Mouse (Mus musculus) MEL (cell line): Measurements from ENCODE around the gene Krt71.

Experiments used
- CTCF ChIP-seq, 3 experiments: IDR thresholded peaks in 2 of 3; conservative IDR thresholded peaks in 1 of 3; 2 replicates each; pipeline ENCODE4 v1.5.1; 2011 to 2012; ENCODE audit warnings: low read length in 3 of 3, low read depth in 2 of 3, mild to moderate bottlenecking in 2 of 3, improper control_type of control experiment in 1 of 3, inconsistent platforms in 1 of 3, mixed read lengths in 1 of 3, moderate library complexity in 1 of 3; ENCODE audit not compliant: control insufficient read depth in 1 of 3, insufficient read depth in 1 of 3, poor library complexity in 1 of 3, severe bottlenecking in 1 of 3
- ELF1 ChIP-seq: IDR thresholded peaks from 2 replicates; pipeline ENCODE4 v1.6.1; 2014; ENCODE audit warnings: low read depth, mild to moderate bottlenecking, inconsistent platforms, low read length, improper control_type of control experiment, moderate library complexity
- EP300 ChIP-seq, 2 experiments: IDR thresholded peaks; 2 replicates each; pipeline ENCODE4 v1.6.1; 2011; ENCODE audit warnings: improper control_type of control experiment in 2 of 2, low read length in 2 of 2, low read depth in 1 of 2, mild to moderate bottlenecking in 1 of 2
- MAFK ChIP-seq: IDR thresholded peaks from 2 replicates; pipeline ENCODE4 v1.6.1; 2011; ENCODE audit warnings: low read depth, mild to moderate bottlenecking, low read length, improper control_type of control experiment, borderline replicate concordance
- POLR2A ChIP-seq, 2 experiments: IDR thresholded peaks; 2 replicates each; pipeline ENCODE4 v1.6.1; 2011 to 2012; ENCODE audit warnings: low read length in 2 of 2, mild to moderate bottlenecking in 2 of 2, control low read depth in 1 of 2, improper control_type of control experiment in 1 of 2, low read depth in 1 of 2, moderate library complexity in 1 of 2; ENCODE audit not compliant: control insufficient read depth in 1 of 2, insufficient read depth in 1 of 2, poor library complexity in 1 of 2
- POLR2AphosphoS5 ChIP-seq: IDR thresholded peaks from 2 replicates; pipeline ENCODE4 v1.6.1; 2012; ENCODE audit warnings: low read depth, borderline replicate concordance, mild to moderate bottlenecking, inconsistent platforms, low read length, moderate library complexity, mixed read lengths
- RCOR1 ChIP-seq: IDR thresholded peaks from 2 replicates; pipeline ENCODE4 v1.6.1; 2012; ENCODE audit warnings: low read depth, mild to moderate bottlenecking, inconsistent platforms, low read length, improper control_type of control experiment
- SIN3A ChIP-seq: IDR thresholded peaks from 2 replicates; pipeline ENCODE4 v1.6.1; 2012; ENCODE audit warnings: low read length, improper control_type of control experiment, inconsistent platforms
- TAL1 ChIP-seq: IDR thresholded peaks from 2 replicates; pipeline ENCODE4 v1.6.1; 2012; ENCODE audit warnings: mild to moderate bottlenecking, inconsistent platforms, low read length, moderate library complexity, mixed read lengths
- TCF12 ChIP-seq: IDR thresholded peaks from 2 replicates; pipeline ENCODE4 v1.6.1; 2014; ENCODE audit warnings: low read depth, mild to moderate bottlenecking, inconsistent platforms, low read length, improper control_type of control experiment, moderate library complexity
- USF2 ChIP-seq, 2 experiments: IDR thresholded peaks; 2 replicates each; pipeline ENCODE4 v1.6.1; 2011 to 2012; ENCODE audit warnings: improper control_type of control experiment in 2 of 2, low read length in 2 of 2, borderline replicate concordance in 1 of 2, inconsistent platforms in 1 of 2, low read depth in 1 of 2, mild to moderate bottlenecking in 1 of 2; ENCODE audit not compliant: insufficient read depth in 1 of 2
- ZKSCAN1 ChIP-seq: IDR thresholded peaks from 2 replicates; pipeline ENCODE4 v1.6.1; 2012; ENCODE audit warnings: low read depth, mild to moderate bottlenecking, inconsistent platforms, low read length, improper control_type of control experiment, moderate library complexity

DNA sequence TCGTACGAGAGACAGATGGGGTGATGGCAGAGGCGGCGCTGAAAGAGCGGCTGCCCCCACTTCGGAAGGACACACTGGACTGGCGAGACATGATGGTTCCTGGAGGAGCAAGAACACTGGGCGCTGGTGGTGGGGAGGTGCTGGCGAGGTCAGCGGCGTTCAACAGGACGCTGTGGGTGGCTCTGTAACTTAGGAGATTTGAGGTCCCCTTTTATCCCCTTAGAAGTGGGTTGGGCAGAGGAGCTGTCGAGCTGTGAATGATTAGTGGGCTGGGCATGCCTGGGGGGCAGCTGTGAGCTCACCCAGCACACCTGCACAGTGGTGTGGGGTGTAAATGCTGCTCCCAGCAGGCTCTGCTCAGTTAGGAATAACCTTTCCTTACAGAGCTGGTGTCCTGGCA lies 30.2 kb downstream of the Krt71 start, which contains the start of gene Krt5:
- TF ChIP-seq POLR2A (IDR thresholded peaks at IDR 0.05; ENCODE audit: control insufficient read depth in 1 of 2, insufficient read depth in 1 of 2, low read depth in 1 of 2, low read length in 2 of 2, poor library complexity in 1 of 2) (no peak), CTCF (IDR thresholded peaks at IDR 0.05 in 2 of 3, conservative IDR thresholded peaks at IDR 0.05 in 1 of 3; ENCODE audit: control insufficient read depth in 1 of 3, insufficient read depth in 1 of 3, low read depth in 2 of 3, low read length in 3 of 3, poor library complexity in 1 of 3, severe bottlenecking in 1 of 3) (no peak), EP300 (IDR thresholded peaks at IDR 0.05; ENCODE audit: low read depth in 1 of 2, low read length in 2 of 2) (no peak), TAL1 (no peak), MAFK (no peak), ELF1 (no peak), RCOR1 (no peak), POLR2AphosphoS5 (no peak), TCF12 (no peak), SIN3A (no peak), USF2 (IDR thresholded peaks at IDR 0.05; ENCODE audit: borderline replicate concordance in 1 of 2, insufficient read depth in 1 of 2, low read depth in 1 of 2, low read length in 2 of 2) (no peak), ZKSCAN1 (no peak)
